Mouse (Mus musculus): ENCODE data around the gene Gm32802. TPM values are rescaled to one million over a fixed set of nuclear protein-coding genes. Genes with fewer than 3 reads are reported as not detected.
"Not testable (repeated sequence)": the region's sequence is repeated elsewhere in the genome, so short reads cannot be mapped to it uniquely, and the experiment has no call there.

Gene Gm32802
- polyA plus RNA-seq (2016; fragmentation: Nextera tagmentation; extraction: Ambion mirVana) = 0.10 and 0.14 TPM in 2 replicates

DNA sequence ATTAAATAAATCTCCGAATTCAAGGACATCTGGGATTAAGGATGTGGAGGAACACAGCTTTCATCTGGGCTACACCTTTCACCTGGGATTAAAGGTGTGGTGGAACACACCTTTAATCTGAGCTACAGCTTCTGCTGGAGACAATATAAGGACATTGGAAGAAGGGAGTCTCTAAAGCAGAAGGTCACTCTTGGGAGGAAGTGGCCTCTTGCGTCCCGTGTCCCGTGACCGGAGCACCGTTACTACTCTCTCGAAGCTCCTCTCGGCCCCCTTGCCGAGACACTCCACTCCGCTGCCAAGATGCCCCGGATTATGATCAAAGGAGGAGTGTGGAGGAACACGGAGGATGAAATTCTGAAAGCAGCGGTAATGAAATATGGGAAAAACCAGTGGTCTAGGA is at the start of gene Gm32802:
Gene Gm32802, plus strand, starts transcription at position 301 of the 400 bp plus-strand sequence.
- H3K9me3 ChIP-seq; ATAC-seq (ENCODE audit: insufficient number of reproducible peaks, insufficient read depth, low FRiP score, low TSS enrichment, low read depth); H3K27me3 ChIP-seq; H3K4me1 ChIP-seq (replicated peaks); H3K4me3 ChIP-seq (replicated peaks); H3K4me2 ChIP-seq; H3K9ac ChIP-seq (replicated peaks); H3K27ac ChIP-seq; H3K36me3 ChIP-seq: not testable (repeated sequence)
- WGBS = no CpG with 5 or more reads among the region's 13 CpGs

DNA sequence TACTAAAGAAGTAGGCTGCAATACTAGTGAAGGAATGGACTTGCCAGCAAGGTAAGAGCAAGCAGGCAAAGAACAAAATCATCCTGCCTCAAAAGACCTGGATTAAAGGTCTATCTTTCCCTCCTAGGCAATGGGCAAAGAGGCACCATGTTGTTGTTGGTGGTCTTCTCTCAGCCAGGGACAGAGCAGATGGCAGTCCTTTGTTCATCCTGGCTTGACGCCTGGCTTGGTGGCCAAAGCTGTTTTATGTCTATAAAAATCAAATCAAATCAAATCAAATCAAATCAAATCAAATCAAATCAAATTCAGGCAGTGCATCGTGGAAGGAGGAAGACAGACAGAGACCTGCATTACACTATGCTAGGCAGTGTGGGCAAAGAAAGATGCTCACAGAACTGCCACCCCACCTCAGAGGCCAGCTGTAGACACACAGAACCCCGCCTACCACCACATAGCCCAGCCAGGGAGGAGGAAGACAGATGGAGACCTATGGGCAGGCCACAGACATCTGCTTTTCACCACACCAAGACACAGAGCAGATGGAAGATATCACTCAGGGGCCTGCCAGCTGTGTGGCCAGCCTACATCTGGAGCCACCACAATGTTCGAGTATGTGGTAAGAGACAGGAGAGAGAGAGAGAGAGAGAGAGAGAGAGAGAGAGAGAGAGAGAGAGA is 42.6 kb upstream of the Gm32802 start:
- WGBS = 88% methylated on average over 2 of the region's 4 CpGs

GRCm38 (mm10) chr10:118227629-118228028 is 30.9 kb upstream of the Gm32802 start:
- not testable (repeated sequence) for H3K4me3 ChIP-seq (replicated peaks); H3K9me3 ChIP-seq; H3K4me2 ChIP-seq; H3K27me3 ChIP-seq; H3K4me1 ChIP-seq (replicated peaks); H3K9ac ChIP-seq (replicated peaks); ATAC-seq (ENCODE audit: insufficient number of reproducible peaks, insufficient read depth, low FRiP score, low TSS enrichment, low read depth); H3K27ac ChIP-seq; H3K36me3 ChIP-seq
- WGBS = no CpG with 5 or more reads among the region's 2 CpGs

More for the DNA sequence above, 42.6 kb upstream of the Gm32802 start:
- H3K4me3 ChIP-seq (replicated peaks); ATAC-seq (ENCODE audit: insufficient number of reproducible peaks, insufficient read depth, low FRiP score, low TSS enrichment, low read depth); H3K27ac ChIP-seq; H3K9ac ChIP-seq (replicated peaks); H3K36me3 ChIP-seq; H3K9me3 ChIP-seq; H3K4me2 ChIP-seq; H3K4me1 ChIP-seq (replicated peaks); H3K27me3 ChIP-seq: not testable (repeated sequence)

DNA sequence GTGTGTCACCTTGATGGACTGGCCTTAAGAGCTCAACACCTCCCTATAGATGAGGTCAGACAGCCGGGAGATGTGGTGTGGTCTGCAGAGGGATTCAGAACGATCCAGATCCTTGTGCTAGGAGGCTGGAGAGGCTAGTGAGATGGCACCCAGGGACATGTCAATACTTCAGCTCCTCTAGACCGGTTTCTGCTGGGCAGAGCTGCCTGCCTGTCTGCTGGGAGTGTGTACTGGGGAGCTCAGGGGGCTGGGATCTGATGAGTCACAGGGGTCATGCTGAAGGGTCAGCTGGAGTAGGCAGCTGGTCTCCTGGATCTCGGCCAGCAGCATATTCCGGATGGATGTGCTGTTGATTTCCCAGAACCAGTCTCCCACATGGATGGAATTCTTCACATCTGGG is 25.9 kb upstream of the Gm32802 start:
- H3K4me3 ChIP-seq (replicated peaks); H3K4me2 ChIP-seq; H3K27me3 ChIP-seq; H3K4me1 ChIP-seq (replicated peaks); ATAC-seq (ENCODE audit: insufficient number of reproducible peaks, insufficient read depth, low FRiP score, low TSS enrichment, low read depth); H3K9me3 ChIP-seq; H3K27ac ChIP-seq; H3K9ac ChIP-seq (replicated peaks); H3K36me3 ChIP-seq: not testable (repeated sequence)
- WGBS = no CpG with 5 or more reads among the region's 5 CpGs

DNA sequence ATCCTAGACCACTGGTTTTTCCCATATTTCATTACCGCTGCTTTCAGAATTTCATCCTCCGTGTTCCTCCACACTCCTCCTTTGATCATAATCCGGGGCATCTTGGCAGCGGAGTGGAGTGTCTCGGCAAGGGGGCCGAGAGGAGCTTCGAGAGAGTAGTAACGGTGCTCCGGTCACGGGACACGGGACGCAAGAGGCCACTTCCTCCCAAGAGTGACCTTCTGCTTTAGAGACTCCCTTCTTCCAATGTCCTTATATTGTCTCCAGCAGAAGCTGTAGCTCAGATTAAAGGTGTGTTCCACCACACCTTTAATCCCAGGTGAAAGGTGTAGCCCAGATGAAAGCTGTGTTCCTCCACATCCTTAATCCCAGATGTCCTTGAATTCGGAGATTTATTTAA is 17.8 kb upstream of the Gm32802 start, which contains the start of gene Gm32717:
Gene Gm32717, minus strand, starts transcription at position 101 of the 400 bp plus-strand sequence.
- not testable (repeated sequence) for H3K4me2 ChIP-seq; H3K9ac ChIP-seq (replicated peaks); ATAC-seq (ENCODE audit: insufficient number of reproducible peaks, insufficient read depth, low FRiP score, low TSS enrichment, low read depth); H3K27ac ChIP-seq; H3K36me3 ChIP-seq; H3K27me3 ChIP-seq; H3K4me3 ChIP-seq (replicated peaks); H3K4me1 ChIP-seq (replicated peaks); H3K9me3 ChIP-seq
- WGBS = no CpG with 5 or more reads among the region's 13 CpGs

GRCm38 (mm10) chr10:118249006-118249595 is 9.4 kb upstream of the Gm32802 start:
- not testable (repeated sequence) for H3K9ac ChIP-seq (replicated peaks); ATAC-seq (ENCODE audit: insufficient number of reproducible peaks, insufficient read depth, low FRiP score, low TSS enrichment, low read depth); H3K27me3 ChIP-seq; H3K9me3 ChIP-seq; H3K4me2 ChIP-seq; H3K4me1 ChIP-seq (replicated peaks); H3K4me3 ChIP-seq (replicated peaks); H3K36me3 ChIP-seq; H3K27ac ChIP-seq
- WGBS = 85% methylated on average over 11 of the region's 11 CpGs

GRCm38 (mm10) chr10:118250852-118251295 is 7.6 kb upstream of the Gm32802 start:
- ATAC-seq (ENCODE audit: insufficient number of reproducible peaks, insufficient read depth, low FRiP score, low TSS enrichment, low read depth) = peak; percentile 82
- WGBS = 36% methylated on average over 10 of the region's 10 CpGs

GRCm38 (mm10) chr10:118268812-118269211 is 10.3 kb downstream of the Gm32802 start:
- not testable (repeated sequence) for H3K4me1 ChIP-seq (replicated peaks); H3K4me3 ChIP-seq (replicated peaks); H3K27ac ChIP-seq; H3K9ac ChIP-seq (replicated peaks); H3K36me3 ChIP-seq; H3K27me3 ChIP-seq; H3K4me2 ChIP-seq; H3K9me3 ChIP-seq; ATAC-seq (ENCODE audit: insufficient number of reproducible peaks, insufficient read depth, low FRiP score, low TSS enrichment, low read depth)
- WGBS = 40% methylated on average over 1 of the region's 8 CpGs

More at GRCm38 (mm10) chr10:118250852-118251295, 7.6 kb upstream of the Gm32802 start:
- Histone ChIP-seq H3K4me3 (replicated peaks) (no peak overlapping the region), H3K27ac (no peak overlapping the region), H3K4me1 (replicated peaks) (no peaks in the 10 kb centered on the region), H3K9me3 (no peaks in the 10 kb centered on the region), H3K36me3 (no peaks in the 10 kb centered on the region), H3K9ac (replicated peaks) (no peak overlapping the region), H3K27me3 (no peaks in the 10 kb centered on the region), H3K4me2 (peak overlapping the region; percentile 29)

GRCm38 (mm10) chr10:118271416-118271815 is 12.9 kb downstream of the Gm32802 start:
- H3K9ac ChIP-seq (replicated peaks); H3K4me1 ChIP-seq (replicated peaks); H3K4me2 ChIP-seq; H3K4me3 ChIP-seq (replicated peaks); H3K9me3 ChIP-seq; ATAC-seq (ENCODE audit: insufficient number of reproducible peaks, insufficient read depth, low FRiP score, low TSS enrichment, low read depth); H3K27me3 ChIP-seq; H3K27ac ChIP-seq; H3K36me3 ChIP-seq: not testable (repeated sequence)
- 100% methylated on average over 1 of the region's 2 CpGs for WGBS

GRCm38 (mm10) chr10:118278069-118278468 is 19.6 kb downstream of the Gm32802 start:
- not testable (repeated sequence) for H3K9ac ChIP-seq (replicated peaks); H3K36me3 ChIP-seq; H3K4me2 ChIP-seq; H3K9me3 ChIP-seq; H3K27me3 ChIP-seq; H3K4me3 ChIP-seq (replicated peaks); ATAC-seq (ENCODE audit: insufficient number of reproducible peaks, insufficient read depth, low FRiP score, low TSS enrichment, low read depth); H3K4me1 ChIP-seq (replicated peaks); H3K27ac ChIP-seq
- no CpG with 5 or more reads among the region's 4 CpGs for WGBS

- not testable (repeated sequence) for H3K4me3 ChIP-seq (replicated peaks); H3K9ac ChIP-seq (replicated peaks); H3K27ac ChIP-seq; H3K36me3 ChIP-seq; H3K4me1 ChIP-seq (replicated peaks); H3K4me2 ChIP-seq; H3K9me3 ChIP-seq; ATAC-seq (ENCODE audit: insufficient number of reproducible peaks, insufficient read depth, low FRiP score, low TSS enrichment, low read depth); H3K27me3 ChIP-seq
- 71% methylated on average over 7 of the region's 7 CpGs for WGBS
These were observed 24.1 kb downstream of the Gm32802 start for GRCm38 (mm10) chr10:118282565-118282964.

DNA sequence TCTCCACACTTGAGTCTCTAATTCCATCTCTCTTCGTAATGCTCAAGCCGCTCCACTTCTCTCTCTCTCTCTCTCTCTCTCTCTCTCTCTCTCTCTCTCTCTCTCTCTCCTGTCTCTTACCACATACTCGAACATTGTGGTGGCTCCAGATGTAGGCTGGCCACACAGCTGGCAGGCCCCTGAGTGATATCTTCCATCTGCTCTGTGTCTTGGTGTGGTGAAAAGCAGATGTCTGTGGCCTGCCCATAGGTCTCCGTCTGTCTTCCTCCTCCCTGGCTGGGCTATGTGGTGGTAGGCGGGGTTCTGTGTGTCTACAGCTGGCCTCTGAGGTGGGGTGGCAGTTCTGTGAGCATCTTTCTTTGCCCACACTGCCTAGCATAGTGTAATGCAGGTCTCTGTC is 24.5 kb downstream of the Gm32802 start:
- not testable (repeated sequence) for H3K27me3 ChIP-seq; ATAC-seq (ENCODE audit: insufficient number of reproducible peaks, insufficient read depth, low FRiP score, low TSS enrichment, low read depth); H3K4me1 ChIP-seq (replicated peaks); H3K4me3 ChIP-seq (replicated peaks); H3K36me3 ChIP-seq; H3K9me3 ChIP-seq; H3K27ac ChIP-seq; H3K4me2 ChIP-seq; H3K9ac ChIP-seq (replicated peaks)
- WGBS = 83% methylated on average over 3 of the region's 5 CpGs

Measured in limb, embryonic 12.5 days (tissue).